Mouse (Mus musculus) midbrain, embryonic 14.5 days (tissue): Measurements from ENCODE around the gene Rbms3. TPM values are rescaled to one million over a fixed set of nuclear protein-coding genes. Genes with fewer than 3 reads are reported as not detected.
A peak's percentile ranks its signal among the peaks of the same experiment; 100 is the strongest.

Experiments used
- ATAC-seq: fragments of 200-750 bp; cut with Nextera tagmentation; 2 replicates; pipeline ENCODE4 v1.8.0; 2017; ENCODE audit warnings: moderate number of reproducible peaks, moderate library complexity; ENCODE audit not compliant: low FRiP score, low TSS enrichment
- DNase-seq: peaks from one replicate; pipeline ENCODE4 v3.0.0-alpha.2; 2015
- H3K27ac ChIP-seq: fragments of 300-500 bp; sonication (generic); replicated peaks from 2 replicates; pipeline ENCODE4 v1.5.1; 2014; ENCODE audit warnings: mild to moderate bottlenecking, low read depth, low read length, moderate library complexity
- H3K27me3 ChIP-seq: fragments of 300-500 bp; sonication (generic); 2 replicates; pipeline ENCODE4 v1.6.1; 2014; ENCODE audit warnings: low read length, control low read depth, mixed read lengths; ENCODE audit not compliant: control insufficient read depth, insufficient read depth
- H3K36me3 ChIP-seq: fragments of 300-500 bp; sonication (generic); 2 replicates; pipeline ENCODE4 v1.6.1; 2014; ENCODE audit warnings: low read length, control low read depth; ENCODE audit not compliant: control insufficient read depth, insufficient read depth
- H3K4me1 ChIP-seq: fragments of 300-500 bp; sonication (generic); 2 replicates; pipeline ENCODE4 v1.6.1; 2014; ENCODE audit warnings: mild to moderate bottlenecking, antibody characterized with exemption, low read length, control low read depth; ENCODE audit not compliant: control insufficient read depth, insufficient read depth
- H3K4me2 ChIP-seq: fragments of 300-500 bp; sonication (generic); 2 replicates; pipeline ENCODE4 v1.6.1; 2014; ENCODE audit warnings: mild to moderate bottlenecking, low read length, moderate library complexity
- H3K4me3 ChIP-seq: fragments of 300-500 bp; sonication (generic); replicated peaks from 2 replicates; pipeline ENCODE4 v1.5.1; 2014; ENCODE audit warnings: low read depth, low read length
- H3K9ac ChIP-seq: fragments of 300-500 bp; sonication (generic); replicated peaks from 2 replicates; pipeline ENCODE4 v1.6.1; 2014; ENCODE audit warnings: mild to moderate bottlenecking, low read length, moderate library complexity
- H3K9me3 ChIP-seq: fragments of 300-500 bp; sonication (generic); 2 replicates; pipeline ENCODE4 v1.6.1; 2016; ENCODE audit warnings: low read length, control low read depth, mixed read lengths; ENCODE audit not compliant: control insufficient read depth
- WGBS: fragments of 180-500 bp; shearing (Covaris S2); extraction: QIAGEN DNeasy Blood & Tissue Kit; methylation state at CpG from one replicate; pipeline ENCODE4 v1.1.7; 2014; 5-methylcytosine and 5-hydroxymethylcytosine counted together
- polyA plus RNA-seq: library from polyadenylated mRNA; unstranded; fragments of >200 nt; fragmentation: Nextera tagmentation; extraction: Ambion mirVana; gene quantifications from 2 replicates; pipeline ENCODE4 v1.2.1, GENCODE M21; 2014

The Rbms3 gene
- polyA plus RNA-seq, 1 experiment from 2014 or later, result 58.4 TPM

- H3K4me3 ChIP-seq, result no peak overlapping the region
- no peaks in the 10 kb centered on the region for H3K27me3 ChIP-seq
- H3K4me2 ChIP-seq, result no peak overlapping the region
- peak; percentile 51 for DNase-seq
- H3K4me1 ChIP-seq, result peaks cover 9% of the 10 kb centered on the region
- no peak overlapping the region for H3K27ac ChIP-seq
- H3K36me3 ChIP-seq, result no peaks in the 10 kb centered on the region
- no peak for ATAC-seq
- no peaks in the 10 kb centered on the region for H3K9me3 ChIP-seq
- 77% methylated on average over 7 of the region's 7 CpGs for WGBS
- no peak overlapping the region for H3K9ac ChIP-seq
These were observed 827.1 kb downstream of the Rbms3 start for GRCm38 (mm10) chr9:116802602-116803001.

GRCm38 (mm10) chr9:116795240-116795955 lies 834.3 kb downstream of the Rbms3 start:
- DNase-seq (no peak), ATAC-seq (no peak)
- Histone ChIP-seq H3K9ac (no peak overlapping the region), H3K27ac (no peak overlapping the region), H3K27me3 (no peaks in the 10 kb centered on the region), H3K36me3 (no peaks in the 10 kb centered on the region), H3K9me3 (no peaks in the 10 kb centered on the region), H3K4me3 (no peak overlapping the region), H3K4me2 (no peak overlapping the region), H3K4me1 (no peaks in the 10 kb centered on the region)
- 39% methylated on average over 2 of the region's 2 CpGs for WGBS

GRCm38 (mm10) chr9:116791850-116792249 lies 837.9 kb downstream of the Rbms3 start:
- no peak for ATAC-seq
- Histone ChIP-seq H3K4me1 (no peaks in the 10 kb centered on the region), H3K27ac (no peak overlapping the region), H3K27me3 (no peaks in the 10 kb centered on the region), H3K9me3 (no peaks in the 10 kb centered on the region), H3K4me2 (no peak overlapping the region), H3K4me3 (no peak overlapping the region), H3K36me3 (no peaks in the 10 kb centered on the region), H3K9ac (no peak overlapping the region)
- 85% methylated on average over 7 of the region's 7 CpGs for WGBS
- no peak for DNase-seq

GRCm38 (mm10) chr9:116786136-116787046 lies 843.3 kb downstream of the Rbms3 start:
- no peak overlapping the region for H3K4me2 ChIP-seq
- ATAC-seq, result no peak
- H3K9ac ChIP-seq, result no peak overlapping the region
- no peaks in the 10 kb centered on the region for H3K9me3 ChIP-seq
- no peak for DNase-seq
- H3K27ac ChIP-seq, result no peak overlapping the region
- no peaks in the 10 kb centered on the region for H3K36me3 ChIP-seq
- no peak overlapping the region for H3K4me3 ChIP-seq
- no peaks in the 10 kb centered on the region for H3K4me1 ChIP-seq
- 89% methylated on average over 11 of the region's 11 CpGs for WGBS
- no peaks in the 10 kb centered on the region for H3K27me3 ChIP-seq

GRCm38 (mm10) chr9:116771820-116772219 lies 857.9 kb downstream of the Rbms3 start:
- 77% methylated on average over 3 of the region's 3 CpGs for WGBS
- no peak for DNase-seq
- ATAC-seq, result no peak
- no peak overlapping the region for H3K9ac ChIP-seq
- no peak overlapping the region for H3K27ac ChIP-seq
- no peaks in the 10 kb centered on the region; the same call in 1 of the 2 replicates for H3K4me1 ChIP-seq
- H3K4me2 ChIP-seq, result no peak overlapping the region
- no peaks in the 10 kb centered on the region for H3K36me3 ChIP-seq
- no peak overlapping the region for H3K4me3 ChIP-seq
- no peaks in the 10 kb centered on the region for H3K9me3 ChIP-seq
- no peaks in the 10 kb centered on the region for H3K27me3 ChIP-seq

- H3K36me3 ChIP-seq, result no peaks in the 10 kb centered on the region
- no peak overlapping the region for H3K27ac ChIP-seq
- WGBS, result 51% methylated on average over 12 of the region's 12 CpGs
- no peaks in the 10 kb centered on the region for H3K9me3 ChIP-seq
- ATAC-seq (no peak; the same call in 1 of the 2 replicates), DNase-seq (peak; percentile 42)
- H3K4me3 ChIP-seq, result no peak overlapping the region
- no peak overlapping the region for H3K9ac ChIP-seq
- H3K4me1 ChIP-seq, result no peaks in the 10 kb centered on the region; the same call in 1 of the 2 replicates
- H3K4me2 ChIP-seq, result no peak overlapping the region
- H3K27me3 ChIP-seq, result no peaks in the 10 kb centered on the region
These were observed 860.2 kb downstream of the Rbms3 start for GRCm38 (mm10) chr9:116769358-116770054.

GRCm38 (mm10) chr9:116762395-116763025 lies 867.2 kb downstream of the Rbms3 start:
- H3K4me3 ChIP-seq, result no peak overlapping the region
- H3K27me3 ChIP-seq, result no peaks in the 10 kb centered on the region
- H3K9ac ChIP-seq, result no peak overlapping the region
- H3K9me3 ChIP-seq, result no peaks in the 10 kb centered on the region
- no peak for ATAC-seq
- no peak for DNase-seq
- H3K27ac ChIP-seq, result no peak overlapping the region
- no peaks in the 10 kb centered on the region for H3K4me1 ChIP-seq
- WGBS, result 73% methylated on average over 10 of the region's 10 CpGs
- H3K4me2 ChIP-seq, result no peak overlapping the region
- no peaks in the 10 kb centered on the region for H3K36me3 ChIP-seq

- Histone ChIP-seq H3K36me3 (no peaks in the 10 kb centered on the region), H3K4me3 (no peak overlapping the region), H3K9ac (no peak overlapping the region), H3K9me3 (no peaks in the 10 kb centered on the region), H3K4me1 (no peaks in the 10 kb centered on the region), H3K4me2 (no peak overlapping the region), H3K27ac (no peak overlapping the region), H3K27me3 (no peaks in the 10 kb centered on the region)
- ATAC-seq (no peak), DNase-seq (no peak)
- WGBS, result 12% methylated on average over 11 of the region's 11 CpGs
These were observed 880.7 kb downstream of the Rbms3 start for GRCm38 (mm10) chr9:116748857-116749584.
